Mouse (Mus musculus) T-helper 17 cell (primary cell): ENCODE results near the gene Lnpk.

Experiments used
- in situ Hi-C, 2 experiments: fragments of 300-600 bp; cut with MboI, MseI; formaldehyde crosslinking; loops; 1 replicate in 1 of 2; 2 replicates in 1 of 2; pipeline ENCODE4 v1.15.1; 2025; ENCODE audit warnings: high pct_unique_total_duplicates in 2 of 2

Gene Lnpk

GRCm38 (mm10) chr2:74578843-74579489 is at the start of gene Lnpk:
Gene Lnpk (minus strand): TSS chr2:74579435.
- in situ Hi-C loops, result loop anchor here in 1 of 2 experiments (5.0 kb wide), 1 partner anchor 83 kb away; no protein-coding TSS in a partner anchor

DNA sequence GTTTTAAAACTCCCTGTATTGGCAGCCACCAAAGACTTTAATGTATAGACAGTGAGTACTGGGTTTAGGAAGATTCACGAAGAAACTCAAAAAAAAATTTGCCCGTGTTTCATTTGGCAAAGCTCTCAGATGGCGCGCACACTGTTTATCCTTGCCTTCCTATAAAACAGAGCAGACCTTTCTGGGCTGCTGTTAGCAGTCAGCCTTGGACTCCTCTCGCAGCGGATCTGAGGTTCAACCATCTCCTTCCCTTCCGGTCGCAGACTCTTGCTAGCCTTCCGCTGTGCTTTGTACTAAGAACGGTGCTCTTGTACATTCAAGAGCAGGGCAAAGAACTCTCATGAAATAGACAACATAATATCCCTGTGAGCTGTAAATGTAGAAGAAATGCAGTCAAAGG is 41.1 kb upstream of the Lnpk start:
- in situ Hi-C loops, result no loop called here

GRCm38 (mm10) chr2:74619676-74620246 is 40.5 kb upstream of the Lnpk start:
- in situ Hi-C loops, result no loop called here

DNA sequence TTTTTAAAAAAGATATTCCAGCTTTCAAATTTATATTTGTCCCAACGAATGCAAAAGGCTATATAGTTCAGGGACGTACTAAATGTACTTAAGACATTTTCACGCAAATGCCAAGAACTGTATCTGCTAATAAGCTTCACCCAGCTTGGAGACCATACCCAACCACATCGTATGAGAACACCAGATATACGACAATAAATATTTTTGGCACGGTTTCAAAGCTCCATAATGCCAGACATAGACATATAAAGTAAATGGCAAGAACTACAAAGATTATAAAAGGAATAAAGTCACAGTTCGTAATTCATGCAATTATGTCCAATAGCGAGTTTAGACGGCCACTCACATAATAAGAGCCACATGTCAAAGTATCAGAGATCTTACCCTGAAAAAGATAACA is 38.5 kb upstream of the Lnpk start:
- in situ Hi-C loops, result no loop called here

DNA sequence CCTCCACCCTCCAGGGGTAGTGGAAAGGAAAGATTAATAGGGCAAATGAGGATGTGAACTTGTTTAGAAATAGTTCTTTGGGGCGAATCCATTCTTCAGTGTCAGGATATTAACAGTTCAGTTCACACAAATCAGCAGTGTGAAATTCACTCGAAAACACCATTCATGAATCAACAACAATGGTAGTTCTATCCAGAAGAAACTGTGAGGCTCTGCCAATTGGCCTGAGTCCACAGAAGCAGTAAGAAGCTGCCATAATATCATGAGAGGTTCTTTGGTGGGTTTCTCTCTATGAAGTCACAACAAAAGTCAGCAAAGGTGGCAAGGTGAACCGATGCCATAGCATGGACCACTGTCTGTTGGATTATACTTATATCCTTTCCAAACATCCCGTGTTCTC is 32.2 kb upstream of the Lnpk start:
- in situ Hi-C loops, result no loop called here

GRCm38 (mm10) chr2:74609350-74609749 is 30.1 kb upstream of the Lnpk start:
- in situ Hi-C loops, result no loop called here

DNA sequence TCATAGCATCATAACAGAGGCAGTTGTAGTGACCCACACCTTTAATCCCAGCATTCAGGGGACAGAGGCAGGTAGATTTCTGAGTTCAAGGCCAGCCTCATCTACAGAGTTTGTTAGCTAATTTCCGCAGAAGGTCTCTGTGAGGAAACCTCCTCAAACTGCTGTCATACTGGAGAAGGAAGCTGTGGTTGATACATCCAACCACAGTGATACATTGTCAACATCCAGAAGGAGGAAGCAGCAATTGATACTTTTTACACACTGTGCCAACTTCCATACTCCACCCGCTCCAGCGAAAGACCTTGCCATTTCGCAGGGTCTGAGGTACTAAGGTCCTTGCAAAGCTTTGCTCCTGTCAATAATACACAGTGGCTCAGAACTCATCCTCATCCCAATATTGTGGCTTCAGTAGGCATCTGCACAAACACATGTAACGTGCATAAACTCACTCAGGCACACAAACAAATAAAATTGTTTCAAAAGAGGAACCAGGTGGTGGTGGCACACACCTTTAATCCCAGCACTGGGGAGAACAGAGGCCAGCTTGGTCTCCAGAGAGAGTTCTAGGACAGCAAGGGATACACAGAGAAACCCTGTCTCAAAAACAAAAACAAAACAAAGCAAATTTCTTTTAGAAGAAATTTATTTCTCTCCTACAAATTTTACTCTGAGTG is 27.0 kb upstream of the Lnpk start:
- in situ Hi-C loops, result no loop called here

DNA sequence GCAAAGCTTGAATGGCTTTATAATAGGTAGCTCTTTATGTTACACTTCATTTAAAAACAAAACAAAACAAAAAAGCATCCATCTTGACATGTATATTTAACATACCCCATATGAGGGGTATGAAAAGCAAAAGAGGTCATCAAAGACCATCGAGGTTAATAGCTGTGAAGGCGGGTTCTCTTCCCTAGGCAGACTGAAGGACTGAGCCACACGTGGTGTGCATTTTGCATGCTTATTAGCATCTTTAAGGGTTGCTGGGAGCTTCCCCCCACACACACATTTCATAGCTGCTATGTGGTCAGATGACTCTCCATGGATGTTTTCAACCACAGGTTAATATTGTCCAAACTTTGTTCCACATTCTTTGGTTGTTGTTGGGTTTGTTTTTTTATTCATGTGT is 24.8 kb upstream of the Lnpk start:
- in situ Hi-C loops, result no loop called here

DNA sequence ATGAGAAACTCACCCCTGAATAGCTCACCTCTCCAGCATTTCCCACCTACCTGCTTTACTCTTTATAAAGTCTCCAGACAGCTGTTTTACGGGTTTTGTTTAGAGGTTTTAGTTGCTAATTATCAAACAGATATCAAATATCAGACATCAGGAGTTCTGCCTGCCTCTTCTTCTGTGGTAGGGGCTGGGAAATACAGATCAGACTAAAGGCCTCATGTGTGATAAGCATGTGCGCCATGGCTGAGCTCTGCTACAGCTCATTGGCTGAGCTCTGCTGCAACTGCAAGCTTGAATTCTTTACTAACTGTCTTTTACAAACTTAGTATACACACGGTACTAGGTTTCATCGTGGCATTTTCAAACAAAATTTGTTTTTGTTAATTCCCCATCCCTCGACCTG is 23.2 kb upstream of the Lnpk start:
- in situ Hi-C loops, result no loop called here

- in situ Hi-C loops, result no loop called here
These were observed 17.9 kb upstream of the Lnpk start for GRCm38 (mm10) chr2:74597169-74597568.

DNA sequence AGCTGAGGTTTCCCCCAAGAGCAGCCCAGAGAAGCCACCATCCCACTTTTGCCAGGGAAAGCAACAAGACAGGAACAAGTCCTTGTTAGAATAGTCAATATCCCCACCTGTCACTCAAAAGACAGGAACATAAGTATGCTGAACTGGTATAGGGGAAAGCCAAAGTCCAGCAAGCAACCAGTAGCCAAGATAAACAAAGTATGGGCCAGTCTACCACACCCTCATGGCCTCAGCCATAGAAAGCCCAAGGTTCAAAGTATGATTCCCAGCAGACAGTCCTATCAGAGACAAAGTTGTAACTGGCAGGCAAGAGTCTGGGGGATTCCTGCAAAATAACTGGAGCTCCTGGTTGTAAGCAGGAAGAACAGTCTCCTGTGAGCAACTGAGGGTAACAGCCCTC is 16.9 kb upstream of the Lnpk start:
- in situ Hi-C loops, result no loop called here

GRCm38 (mm10) chr2:74578146-74578842 is 941 bp downstream of the Lnpk start:
- in situ Hi-C loops, result loop anchor here in 1 of 2 experiments (5.0 kb wide), 1 partner anchor 84 kb away; no protein-coding TSS in a partner anchor

- in situ Hi-C loops, result no loop called here
These were observed 8.8 kb downstream of the Lnpk start for GRCm38 (mm10) chr2:74570390-74570789.

DNA sequence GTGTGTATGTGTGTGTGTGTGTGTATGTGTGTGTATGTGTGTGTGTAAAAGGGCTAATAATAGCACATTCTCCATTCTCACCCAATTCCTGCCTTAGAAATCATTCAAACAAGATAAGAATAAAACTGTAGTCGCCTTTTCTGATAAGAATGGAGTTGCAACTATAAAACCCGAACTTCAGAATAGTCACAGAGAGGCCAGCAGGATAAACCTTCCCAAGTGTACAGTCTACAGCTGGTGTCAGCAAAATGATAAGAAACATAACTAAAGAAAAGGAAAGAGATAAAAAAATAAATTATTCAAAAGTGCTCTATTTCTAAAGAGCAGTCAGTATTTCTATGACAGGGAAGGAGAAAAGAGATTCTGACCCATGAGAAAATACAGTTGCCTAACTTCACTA is 19.4 kb downstream of the Lnpk start:
- in situ Hi-C loops, result no loop called here

GRCm38 (mm10) chr2:74559092-74559491 is 20.1 kb downstream of the Lnpk start:
- in situ Hi-C loops, result no loop called here

DNA sequence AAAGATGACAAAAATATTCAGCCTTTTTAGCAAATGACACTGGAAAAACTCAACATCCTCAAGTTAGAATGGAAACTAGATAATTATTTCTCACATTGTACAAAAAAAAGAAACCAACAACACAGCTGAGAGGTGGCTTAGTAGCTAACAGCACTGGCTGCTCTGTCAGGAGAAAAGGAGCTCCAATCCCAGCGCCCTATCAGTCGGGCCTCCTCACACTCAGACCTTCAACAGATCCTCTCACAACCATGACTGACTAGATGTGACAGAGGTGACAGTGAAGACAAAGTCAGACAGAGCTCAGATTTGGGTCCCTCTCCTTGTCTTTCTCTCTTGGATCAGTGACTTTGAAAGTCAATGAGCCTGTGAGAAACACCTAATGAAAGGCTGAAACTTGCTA is 21.8 kb downstream of the Lnpk start:
- in situ Hi-C loops, result no loop called here

- in situ Hi-C loops, result no loop called here
These were observed 27.3 kb downstream of the Lnpk start for GRCm38 (mm10) chr2:74551929-74552328.

GRCm38 (mm10) chr2:74548306-74548705 is 30.9 kb downstream of the Lnpk start:
- in situ Hi-C loops, result no loop called here

- in situ Hi-C loops, result no loop called here
These were observed 70.9 kb downstream of the Lnpk start for GRCm38 (mm10) chr2:74508302-74508701.

GRCm38 (mm10) chr2:74506439-74506838 is 72.8 kb downstream of the Lnpk start:
- in situ Hi-C loops, result no loop called here

- in situ Hi-C loops, result no loop called here
These were observed 78.9 kb downstream of the Lnpk start for GRCm38 (mm10) chr2:74500307-74500706.

GRCm38 (mm10) chr2:74497851-74498250 is 81.4 kb downstream of the Lnpk start:
- in situ Hi-C loops, result no loop called here
